Mouse (Mus musculus): Measurements from ENCODE around the gene Brd1. TPM values are rescaled to one million over a fixed set of nuclear protein-coding genes. Genes with fewer than 3 reads are reported as not detected.

Gene Brd1
- total RNA-seq, 1 experiment from 2014 or later = 98.1 TPM

Other genes with a start within 250 kb of the Brd1 start
- not detected in 2 replicates for gene Zdhhc25, start 133.9 kb downstream of the Brd1 start, total RNA-seq (2017)
- gene Zbed4, start 17.4 kb upstream of the Brd1 start, total RNA-seq (2017) = 27.8 and 30.8 TPM in 2 replicates
- 9.1 and 11.4 TPM in 2 replicates for gene Alg12, start 85.1 kb upstream of the Brd1 start, total RNA-seq (2017)
- gene Creld2, start 85.4 kb upstream of the Brd1 start, total RNA-seq (2017) = 30.3 and 31.9 TPM in 2 replicates
- 12.2 and 19.4 TPM in 2 replicates for gene Pim3, start 128.0 kb upstream of the Brd1 start, total RNA-seq (2017)
- not detected in 2 replicates for gene Ttll8, start 220.2 kb upstream of the Brd1 start, total RNA-seq (2017)
- gene Mlc1, start 244.8 kb upstream of the Brd1 start, total RNA-seq (2017) = not detected in 2 replicates
- gene Mov10l1, start 248.7 kb upstream of the Brd1 start, total RNA-seq (2017) = not detected in 2 replicates